Mouse (Mus musculus): ENCODE measurements around the gene Macrod1.
"Not testable (repeated sequence)": the region's sequence is repeated elsewhere in the genome, so short reads cannot be mapped to it uniquely, and the experiment has no call there.

Macrod1 gene

DNA sequence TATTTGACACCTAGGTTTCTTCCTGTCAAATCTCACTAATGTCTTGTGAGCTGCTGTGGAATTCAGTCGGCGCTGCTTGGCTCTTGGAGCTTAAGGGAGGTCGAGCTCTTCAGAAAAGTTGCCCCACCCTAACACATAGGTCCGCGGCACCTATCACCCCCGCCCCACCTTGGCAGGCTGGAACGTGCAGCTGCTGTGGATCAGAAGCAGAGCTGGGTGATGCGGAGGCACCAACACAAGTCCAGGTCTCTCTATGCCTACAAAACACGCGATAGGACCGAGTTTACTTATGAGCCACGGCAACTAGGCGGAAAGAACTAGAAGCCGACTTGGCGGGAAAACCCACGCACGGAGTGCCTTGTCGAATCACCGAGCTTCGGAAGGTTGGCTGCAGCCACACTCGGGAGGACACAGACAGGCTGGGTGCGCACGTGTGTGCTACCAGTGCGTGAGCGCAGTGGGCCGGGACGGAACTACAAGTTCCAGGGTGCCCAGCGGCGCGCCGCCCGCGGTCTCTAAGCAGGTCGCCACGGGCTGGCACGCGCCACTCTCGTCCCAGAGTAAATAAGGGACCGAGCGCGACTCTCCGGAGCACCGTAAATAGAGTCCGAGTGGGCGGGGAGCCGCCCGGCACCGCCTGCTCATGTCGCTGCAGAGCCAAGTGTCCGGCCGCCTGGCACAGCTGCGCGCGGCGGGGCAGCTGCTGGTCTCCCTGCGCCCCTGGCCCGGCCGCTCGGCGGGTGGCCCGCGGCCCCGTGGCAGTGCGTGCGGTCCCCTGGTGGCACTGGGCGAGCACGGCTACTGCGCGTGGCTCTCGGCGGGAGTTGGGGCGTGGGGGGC lies at the start of gene Macrod1:
Macrod1 (plus strand) TSS at position 563 of the 840 bp plus-strand sequence.
- DNase-seq (ENCODE audit: extremely low spot score, low read depth, low spot score): no peak

DNA sequence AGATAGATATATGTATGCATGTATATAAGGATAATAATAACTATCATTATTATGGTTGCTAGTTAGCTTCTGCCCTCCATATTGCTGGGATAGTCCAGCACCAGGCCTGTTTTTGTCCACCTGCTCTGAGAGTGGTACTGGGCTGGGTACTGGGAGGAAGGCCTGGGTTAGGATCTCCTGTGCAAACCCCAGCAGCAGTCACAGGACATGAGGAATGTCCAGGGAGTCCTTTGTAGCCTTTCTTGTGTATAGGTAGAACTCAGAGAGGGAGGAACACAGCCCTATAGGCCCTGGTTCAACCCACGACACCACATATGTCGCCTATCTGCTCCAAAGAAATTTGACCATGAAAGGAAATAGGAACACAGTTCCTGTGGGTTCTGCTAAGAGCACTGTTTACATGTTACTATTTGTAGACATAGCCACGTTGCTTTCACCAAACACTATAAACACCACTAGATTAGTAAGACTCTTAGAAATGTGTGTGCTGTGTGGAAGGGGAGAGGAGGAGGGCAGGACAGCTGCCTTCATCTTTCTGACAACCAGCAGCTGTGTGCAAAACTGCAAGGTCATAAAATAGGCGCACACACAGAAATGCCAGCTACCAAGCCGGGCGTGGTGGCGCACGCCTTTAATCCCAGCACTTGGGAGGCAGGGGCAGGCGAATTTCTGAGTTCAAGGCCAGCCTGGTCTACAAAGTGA lies 49.6 kb upstream of the Macrod1 start:
- no peak for DNase-seq (ENCODE audit: extremely low spot score, low read depth, low spot score)

DNA sequence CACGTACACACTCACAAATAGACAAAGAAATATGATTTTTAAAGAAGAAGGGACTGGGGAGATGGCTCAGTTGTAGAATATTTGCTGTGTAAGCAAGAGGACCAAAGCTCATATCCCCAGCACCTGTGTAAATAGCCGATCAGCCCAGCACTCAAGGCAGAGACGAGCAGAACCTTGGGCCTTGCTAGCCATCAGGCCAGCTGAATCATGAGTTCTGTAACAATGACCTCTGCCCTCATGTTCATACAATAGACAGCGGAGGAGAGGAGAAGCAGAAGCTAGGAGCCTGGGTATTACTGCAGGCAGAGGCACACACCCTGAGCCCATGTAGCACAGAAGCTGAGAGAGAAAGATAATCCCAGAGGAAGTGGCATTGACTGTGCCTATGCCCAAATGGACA lies 44.2 kb upstream of the Macrod1 start:
- DNase-seq (ENCODE audit: extremely low spot score, low read depth, low spot score): no peak

DNA sequence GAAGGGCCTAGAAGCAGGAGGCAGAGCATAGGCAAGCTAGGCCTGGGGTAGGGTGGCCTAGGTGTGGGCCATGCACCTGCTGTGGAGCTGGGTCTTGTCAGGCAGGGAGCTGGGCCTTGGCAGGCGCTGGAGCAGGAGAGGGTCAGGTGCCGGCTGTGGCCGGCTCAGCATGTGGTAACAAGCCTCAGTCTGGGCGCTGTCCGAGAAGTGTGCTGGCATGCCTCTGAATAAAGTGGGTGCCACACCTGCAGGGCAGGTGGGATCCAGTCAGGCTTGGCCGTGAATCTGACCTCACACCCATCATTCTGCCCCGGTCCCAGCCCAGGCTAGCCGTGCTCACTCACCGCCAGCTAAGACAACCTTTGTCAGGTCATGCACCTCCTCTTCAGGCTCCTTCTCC lies 42.6 kb upstream of the Macrod1 start:
- DNase-seq (ENCODE audit: extremely low spot score, low read depth, low spot score): no peak

DNA sequence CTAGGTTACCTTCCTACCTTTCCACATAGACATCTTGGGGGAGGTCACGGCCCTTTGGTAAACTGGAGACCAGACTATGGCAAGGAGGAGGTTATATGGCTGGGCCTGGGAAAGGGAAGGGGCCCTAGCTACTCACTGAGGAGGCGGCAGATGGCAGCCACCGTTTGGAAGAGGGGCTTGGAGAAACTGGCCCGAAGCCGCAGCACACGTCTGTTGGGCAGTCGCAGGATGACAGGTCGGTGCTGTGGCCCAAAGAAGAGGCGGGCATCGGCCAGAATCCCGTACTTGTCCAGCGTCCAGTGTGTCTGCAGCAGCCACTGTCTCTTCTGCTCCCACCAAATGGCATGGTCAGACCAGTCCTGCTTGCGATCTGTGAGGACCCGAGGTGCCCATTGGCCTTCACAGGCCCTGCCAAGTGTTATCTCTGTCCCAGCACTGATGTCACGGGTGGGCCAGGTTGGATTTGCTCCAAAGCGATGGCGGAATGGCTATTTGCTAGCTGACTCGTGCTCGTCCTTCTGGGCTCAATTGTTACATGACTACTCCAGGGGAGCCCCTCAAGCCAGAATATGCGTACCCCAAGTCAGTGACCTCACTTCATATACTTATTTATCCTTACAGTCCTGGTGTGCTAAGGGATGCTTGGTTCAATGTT lies 42.0 kb upstream of the Macrod1 start:
- no peak for DNase-seq (ENCODE audit: extremely low spot score, low read depth, low spot score)

DNA sequence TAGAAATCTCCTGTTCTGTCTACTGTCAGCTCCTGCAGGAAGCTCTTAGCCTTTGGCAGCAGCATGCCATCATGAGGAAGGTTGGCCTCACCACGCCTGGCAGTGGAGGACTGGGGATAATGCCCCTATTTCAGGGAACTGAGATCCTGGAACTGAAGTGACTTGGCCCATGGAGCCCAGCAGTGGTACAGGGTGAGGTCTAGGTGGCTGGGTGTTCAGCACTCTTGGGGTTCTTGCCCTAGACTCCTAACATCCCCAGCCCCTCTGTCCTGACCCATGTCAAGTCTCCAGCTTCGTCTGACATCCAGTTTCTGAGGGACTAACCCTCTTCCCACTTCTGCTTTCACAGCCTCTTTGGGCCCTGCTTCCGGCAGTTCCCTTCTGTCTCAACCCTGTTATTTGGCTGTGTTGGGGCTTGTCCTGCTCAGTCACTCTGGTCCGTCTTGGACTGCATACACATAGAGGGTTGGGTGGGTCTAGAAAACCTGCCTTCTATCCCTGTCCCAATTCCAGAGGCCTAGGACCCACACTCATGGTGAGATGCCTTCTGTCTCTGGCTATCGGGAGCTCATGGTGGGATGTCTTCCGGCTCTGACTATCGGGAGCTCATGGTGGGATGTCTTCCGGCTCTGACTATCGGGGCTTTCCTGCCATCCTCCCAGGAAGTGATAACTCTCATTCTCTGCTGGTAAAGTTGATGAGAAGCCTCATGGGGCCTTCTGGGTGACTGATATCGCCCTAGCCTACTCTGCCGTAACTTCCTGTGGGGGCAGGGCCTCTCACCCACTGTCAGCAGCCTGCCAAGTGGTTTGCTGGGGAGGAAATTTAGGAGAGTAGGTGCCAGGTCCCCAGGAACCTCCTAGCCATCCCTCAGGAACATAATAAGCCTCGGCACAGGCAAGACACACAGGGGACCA lies 38.8 kb upstream of the Macrod1 start:
- DNase-seq (ENCODE audit: extremely low spot score, low read depth, low spot score): no peak

DNA sequence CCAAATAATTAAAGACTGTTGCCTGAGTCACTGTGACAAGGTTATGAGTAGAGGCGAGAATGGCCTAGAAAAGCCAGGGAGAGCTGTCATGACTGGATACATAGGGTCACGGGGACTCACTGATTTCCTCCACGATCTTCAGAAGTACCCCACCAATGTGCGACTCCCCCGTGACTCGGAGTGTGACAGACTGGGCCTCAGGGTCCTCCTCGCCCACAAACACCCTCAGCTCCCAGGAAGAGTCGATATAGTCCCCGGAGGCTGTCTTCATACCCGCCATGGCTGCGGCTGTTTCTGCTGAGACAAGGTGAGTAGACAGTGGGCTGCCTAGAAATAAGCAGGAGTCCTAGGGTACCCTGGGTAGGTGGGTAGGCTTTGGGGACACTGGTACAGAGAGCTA lies 38.1 kb upstream of the Macrod1 start:
- no peak for DNase-seq (ENCODE audit: extremely low spot score, low read depth, low spot score)

DNA sequence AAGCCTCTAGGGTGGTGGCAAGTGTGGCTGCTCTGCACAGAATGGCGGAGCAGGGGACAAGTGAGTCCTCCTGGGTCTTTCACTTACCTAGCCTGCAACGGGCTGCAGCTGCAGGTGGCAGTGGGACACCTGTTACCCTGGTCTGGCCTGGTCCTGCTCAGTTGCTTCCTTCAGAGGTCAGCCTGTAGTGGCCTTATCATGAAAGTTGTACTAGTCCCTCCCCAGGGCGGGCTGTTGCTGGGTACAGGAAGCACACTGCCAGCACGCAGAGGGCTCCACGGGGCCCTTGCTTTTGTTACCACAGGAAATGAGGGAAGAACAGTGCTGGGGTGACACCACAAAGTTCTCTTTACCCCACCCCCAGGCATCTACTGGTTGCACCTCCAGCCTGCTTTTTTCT lies 37.4 kb upstream of the Macrod1 start, which contains the start of gene Fermt3:
Fermt3 (minus strand) TSS at position 279 of the 400 bp plus-strand sequence.
- DNase-seq (ENCODE audit: extremely low spot score, low read depth, low spot score): no peak

DNA sequence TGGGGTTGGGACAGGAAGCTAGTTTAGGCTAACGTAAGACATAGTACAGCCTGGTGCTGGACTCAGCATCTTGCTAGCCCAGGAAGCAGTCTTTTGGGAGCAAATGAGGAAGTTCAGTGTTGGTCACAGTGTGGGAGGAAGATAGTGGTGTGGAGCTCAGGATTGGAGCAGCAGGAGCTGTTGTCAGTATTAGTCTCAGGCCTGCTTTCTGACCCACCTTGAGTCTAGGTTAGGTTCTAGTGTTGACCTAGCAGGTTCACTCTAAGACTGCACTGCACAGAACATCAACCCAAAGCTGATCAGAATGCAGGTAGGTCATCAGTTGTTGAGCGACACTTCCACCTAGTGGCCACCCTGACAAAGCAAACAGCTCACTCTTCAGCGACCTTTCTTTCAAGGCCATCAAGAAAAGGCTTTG lies 36.4 kb upstream of the Macrod1 start:
- no peak for DNase-seq (ENCODE audit: extremely low spot score, low read depth, low spot score)

DNA sequence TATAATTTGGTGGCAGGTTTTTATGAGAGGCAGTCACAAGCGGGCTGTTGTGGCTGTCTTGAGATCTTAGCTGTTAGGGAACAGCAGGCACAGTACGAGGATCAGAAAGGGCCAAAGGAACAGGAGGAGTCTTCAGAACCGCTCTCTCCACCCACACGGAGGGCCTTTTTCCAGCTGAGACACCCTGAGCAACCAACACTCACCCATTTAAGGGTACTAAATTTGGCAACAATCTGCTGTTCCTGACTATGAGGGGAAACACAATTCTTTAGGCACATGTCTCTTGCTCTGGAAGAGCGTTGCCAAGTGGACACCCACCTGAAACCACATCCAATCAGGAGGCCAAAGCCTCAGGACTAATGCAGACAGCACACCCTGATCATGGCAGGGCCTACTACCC lies 27.1 kb upstream of the Macrod1 start:
- no peak for DNase-seq (ENCODE audit: extremely low spot score, low read depth, low spot score)

DNA sequence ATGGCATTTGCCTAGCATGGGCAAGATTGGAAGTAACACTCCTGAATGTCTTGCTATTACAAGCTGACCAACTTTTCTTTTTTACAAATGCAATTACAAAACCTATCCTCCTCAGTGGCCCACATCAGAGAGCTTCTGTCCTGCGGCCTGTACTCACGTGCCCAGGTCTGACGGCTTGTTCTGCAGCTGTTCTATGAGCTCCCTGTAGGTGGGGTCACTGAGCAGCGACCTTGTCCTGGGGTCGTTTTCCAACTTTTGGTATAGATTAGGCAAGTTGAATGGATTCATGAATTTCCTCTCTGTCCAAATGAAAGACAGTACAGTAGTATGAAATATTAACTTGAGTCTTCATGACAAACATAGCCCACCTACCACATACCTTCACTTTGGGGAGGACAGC lies 22.6 kb upstream of the Macrod1 start:
- no peak for DNase-seq (ENCODE audit: extremely low spot score, low read depth, low spot score)

DNA sequence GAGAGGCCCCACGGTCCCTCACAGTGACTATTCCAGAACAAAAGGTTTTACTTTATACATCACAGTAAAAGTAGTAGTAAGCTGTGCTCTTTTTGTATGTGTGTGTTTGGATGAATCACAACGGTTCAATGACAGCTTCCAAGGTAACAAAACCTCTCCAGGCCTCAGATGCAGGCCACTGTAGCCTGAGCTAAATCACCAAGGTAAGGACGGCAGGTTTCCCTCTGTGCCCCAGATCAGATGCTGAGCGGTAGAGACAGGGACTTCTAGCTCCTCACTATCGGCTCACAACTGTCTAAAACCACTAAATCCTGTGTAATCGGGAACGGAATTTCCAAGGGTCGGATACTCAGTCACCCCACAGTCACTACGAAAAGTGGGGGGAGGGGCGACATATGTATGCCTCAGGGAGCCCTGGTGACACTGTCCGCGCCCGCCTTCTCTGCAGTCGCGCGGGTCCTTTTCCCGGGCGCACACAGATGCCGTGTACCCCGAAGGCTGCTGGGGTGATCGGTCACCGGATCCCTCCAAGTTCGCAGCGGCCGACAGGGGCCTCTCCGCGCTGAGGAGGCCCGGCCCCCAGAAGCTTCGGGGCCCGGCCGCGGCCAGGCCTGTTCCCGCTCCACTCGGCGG lies 17.4 kb upstream of the Macrod1 start:
- DNase-seq (ENCODE audit: extremely low spot score, low read depth, low spot score): no peak

DNA sequence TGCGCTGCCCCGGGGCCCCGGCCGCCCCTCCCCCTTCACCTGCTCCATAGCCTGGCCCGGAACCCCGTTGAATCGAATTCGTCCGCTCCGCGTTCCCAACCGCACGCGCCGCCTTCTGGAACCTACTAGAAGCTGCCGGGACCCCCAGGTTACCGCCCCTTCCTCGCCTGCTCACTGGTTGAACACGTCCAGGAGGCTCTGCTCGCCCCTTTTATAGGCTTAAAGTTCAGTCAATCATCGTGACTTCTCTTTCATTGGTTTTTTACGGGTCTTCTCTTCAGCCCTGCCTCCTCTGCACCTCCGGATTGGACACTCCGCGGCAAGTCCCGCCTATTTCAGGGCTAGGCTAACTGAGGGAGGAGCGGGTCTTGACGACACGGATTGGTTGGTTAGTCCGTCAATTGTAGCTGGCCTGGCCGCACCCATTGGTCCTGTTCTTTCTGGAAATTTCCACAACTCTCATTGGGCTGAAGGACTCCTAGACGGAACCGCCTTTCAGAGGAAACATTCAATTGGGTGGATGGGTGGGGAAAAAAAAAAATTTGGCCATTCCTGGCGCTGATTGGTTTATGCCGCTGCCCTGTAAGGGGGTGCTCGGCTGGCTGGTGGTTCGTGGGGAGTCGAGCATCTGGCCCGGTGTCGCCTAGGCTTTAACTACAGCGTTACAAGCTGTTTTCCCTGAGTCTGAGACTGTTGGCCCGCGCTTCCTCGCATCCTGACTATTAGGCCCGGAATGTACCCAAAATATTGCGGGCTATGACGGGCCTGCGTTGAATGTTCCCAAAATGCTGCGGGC lies 16.6 kb upstream of the Macrod1 start, which contains the start of gene Stip1:
Stip1 (minus strand) TSS at position 127 of the 796 bp plus-strand sequence.
- peak; percentile 99 for DNase-seq (ENCODE audit: extremely low spot score, low read depth, low spot score)

DNA sequence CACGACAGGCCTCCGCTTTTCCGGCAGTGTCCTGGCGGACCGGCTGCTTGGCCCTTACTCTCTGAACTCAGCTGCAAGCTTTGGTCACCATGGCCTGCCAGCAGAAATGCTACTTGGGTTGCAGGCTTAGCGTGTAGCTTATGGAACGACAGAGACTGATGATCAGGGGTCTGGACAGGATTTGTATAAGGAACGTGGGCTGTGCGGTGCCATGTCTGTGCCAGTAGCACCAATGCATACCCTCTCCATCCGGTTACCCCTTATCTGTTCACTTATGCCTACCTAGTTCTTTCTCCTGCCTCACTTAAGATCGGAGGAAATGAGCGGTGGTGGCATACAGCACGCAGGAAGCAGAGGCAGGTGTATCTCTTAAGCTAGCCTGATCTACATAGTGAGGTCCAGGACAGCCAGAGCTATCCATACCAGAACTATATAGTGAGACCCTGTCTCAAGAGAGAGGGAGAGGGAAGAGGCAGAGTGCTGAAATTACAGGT lies 15.9 kb upstream of the Macrod1 start:
- DNase-seq (ENCODE audit: extremely low spot score, low read depth, low spot score): no peak

DNA sequence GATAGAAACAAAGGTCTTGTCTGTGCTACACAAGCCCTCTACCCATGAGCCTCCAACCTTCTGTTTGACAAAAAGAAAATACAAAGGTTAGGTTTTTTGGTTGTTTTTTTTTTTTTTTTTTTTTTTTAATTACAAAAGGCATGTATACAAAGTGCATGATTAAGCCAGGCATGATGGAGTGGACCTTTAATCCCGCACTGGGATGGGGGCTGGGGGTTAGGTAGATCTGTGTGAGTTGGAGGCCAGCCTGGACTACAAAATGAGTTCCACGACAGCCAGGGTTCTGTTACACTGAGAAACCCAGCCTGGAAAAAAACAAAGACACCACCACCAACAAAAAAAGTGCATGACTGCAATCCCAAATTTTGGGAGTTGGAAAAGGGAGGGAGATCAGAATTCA lies 15.4 kb upstream of the Macrod1 start:
- no peak for DNase-seq (ENCODE audit: extremely low spot score, low read depth, low spot score)

DNA sequence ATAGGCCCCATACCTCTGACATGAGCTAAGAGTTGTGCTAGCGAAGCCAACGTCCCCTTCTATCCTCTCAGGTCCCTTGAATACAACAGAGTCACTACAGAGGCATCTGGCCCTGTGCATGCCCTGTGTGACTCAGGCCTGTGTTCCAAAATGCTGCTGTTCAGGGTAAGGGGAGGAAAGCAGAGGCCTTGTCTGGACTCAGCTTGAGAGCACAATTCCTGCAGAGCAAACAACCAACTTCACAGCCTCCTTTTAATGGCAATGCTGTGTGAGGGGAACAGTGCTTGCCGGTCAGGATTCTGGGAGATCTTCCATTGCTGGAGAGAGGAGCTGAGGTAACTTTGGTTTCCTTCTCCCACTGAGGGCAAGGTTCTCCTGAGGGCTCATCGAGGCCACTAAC lies 12.3 kb upstream of the Macrod1 start:
- DNase-seq (ENCODE audit: extremely low spot score, low read depth, low spot score): no peak

DNA sequence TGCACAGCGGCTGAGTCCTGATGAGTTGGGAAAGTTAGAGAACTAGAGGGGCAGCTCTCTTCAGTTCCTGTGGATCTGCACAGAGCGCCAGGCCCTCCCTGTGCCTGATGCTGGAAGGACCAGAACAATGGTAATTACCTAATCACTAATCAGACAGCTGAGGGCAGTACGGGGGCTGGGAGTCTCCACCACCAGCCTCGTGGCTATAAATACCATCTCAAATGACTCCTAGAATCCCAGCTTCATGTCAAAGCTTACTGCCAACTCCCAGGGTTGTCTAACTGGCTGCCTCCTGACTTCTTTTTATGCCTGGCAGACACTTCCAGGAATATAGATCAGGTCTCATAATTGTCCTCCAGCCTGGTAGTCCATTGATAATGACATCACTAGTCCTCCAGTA lies 11.9 kb upstream of the Macrod1 start:
- no peak for DNase-seq (ENCODE audit: extremely low spot score, low read depth, low spot score)

DNA sequence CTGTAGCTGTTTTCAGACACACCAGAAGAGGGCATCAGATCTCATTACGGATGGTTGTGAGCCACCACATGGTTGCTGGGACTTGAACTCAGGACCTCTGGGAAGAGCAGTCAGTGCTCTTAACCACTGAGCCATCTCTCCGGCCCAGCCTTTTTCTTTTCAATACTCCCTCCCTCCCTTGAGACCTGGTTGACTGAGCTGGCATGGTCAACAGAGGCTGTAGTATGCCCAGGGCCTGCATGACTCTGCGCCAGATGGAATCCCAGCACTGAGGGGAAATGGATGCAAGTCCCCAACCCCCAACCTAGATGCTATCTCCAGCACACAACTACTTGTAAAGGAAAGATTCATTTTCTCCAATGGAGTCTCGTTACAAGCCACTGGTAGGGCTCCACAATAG lies 3.2 kb upstream of the Macrod1 start:
- DNase-seq (ENCODE audit: extremely low spot score, low read depth, low spot score): not testable (repeated sequence)

DNA sequence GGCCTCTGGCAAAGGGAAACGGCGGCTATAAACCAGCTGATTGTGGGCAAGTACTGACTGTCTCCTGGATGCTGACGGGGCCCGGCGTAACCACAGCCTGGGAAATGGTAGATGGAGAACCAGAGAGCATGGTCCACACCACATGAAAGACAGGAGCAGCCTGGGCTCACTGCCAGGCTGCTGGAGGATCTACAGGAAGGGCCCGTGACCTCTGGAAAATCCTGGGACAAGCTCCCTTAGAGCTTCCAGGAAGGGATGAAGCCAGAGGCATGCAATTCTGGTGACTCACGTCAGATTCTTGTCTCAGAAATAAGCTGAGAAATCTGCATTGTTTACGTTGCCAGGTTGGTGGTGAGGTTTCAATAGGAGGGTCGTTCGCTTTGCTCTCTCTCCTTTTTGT lies 1.8 kb upstream of the Macrod1 start:
- no peak for DNase-seq (ENCODE audit: extremely low spot score, low read depth, low spot score)

All from hindlimb bud, embryonic 11.5 days (tissue).